Mouse (Mus musculus): ENCODE results near the gene Ptprf.

DNA sequence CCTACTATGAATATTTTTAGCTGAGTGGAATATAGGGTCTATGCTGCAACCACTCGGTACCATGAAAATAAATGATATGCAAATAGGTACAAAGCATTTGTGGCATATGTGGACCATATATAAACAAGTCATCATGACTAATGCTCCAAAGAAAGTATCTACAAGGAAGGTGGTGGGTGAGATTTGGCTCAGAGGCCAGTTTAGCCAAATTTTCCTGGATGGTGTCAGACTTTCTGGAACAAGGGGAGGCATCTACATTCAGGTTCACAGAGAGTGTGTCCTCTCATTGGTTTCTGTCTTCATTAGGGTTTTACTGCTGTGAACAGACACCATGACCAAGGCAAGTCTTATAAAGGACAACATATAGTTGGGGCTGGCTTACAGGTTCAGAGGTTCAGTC lies 19.3 kb upstream of the Ptprf start:
- TF ChIP-seq CTCF (IDR thresholded peaks at IDR 0.05; ENCODE audit: insufficient read depth, low read length) (no peak), POLR2A (IDR thresholded peaks at IDR 0.05; ENCODE audit: borderline replicate concordance, extremely low read depth, low read depth, low read length) (no peak)

Measured in lung, adult 2 months (tissue).